Mouse (Mus musculus) kidney, postnatal 36 days (tissue): ENCODE data around the gene Mylip.
A peak's percentile ranks its signal among the peaks of the same experiment; 100 is the strongest.

ENCODE experiments used
- DNase-seq, 2 experiments: peaks; one replicate each; pipeline ENCODE4 v3.0.0; 2021 to 2022; ENCODE audit warnings: mixed read lengths in 2 of 2

The Mylip gene

GRCm38 (mm10) chr13:45389448-45390311 is at the start of gene Mylip:
TSS of gene Mylip (plus strand) at chr13:45389742.
- peak; percentile 99 to 100 for DNase-seq

GRCm38 (mm10) chr13:45341991-45342390 is 47.6 kb upstream of the Mylip start:
- DNase-seq, result no peak

- no peak for DNase-seq
Measured at GRCm38 (mm10) chr13:45343541-45343940, 46.0 kb upstream of the Mylip start.

- no peak for DNase-seq
Measured at GRCm38 (mm10) chr13:45343966-45344365, 45.6 kb upstream of the Mylip start.

GRCm38 (mm10) chr13:45345471-45346159 is 43.9 kb upstream of the Mylip start:
- peak; percentile 30 to 41 for DNase-seq

- DNase-seq, result no peak
Measured at GRCm38 (mm10) chr13:45351483-45351882, 38.1 kb upstream of the Mylip start.

- DNase-seq, result no peak
Measured at GRCm38 (mm10) chr13:45354824-45355223, 34.7 kb upstream of the Mylip start.

GRCm38 (mm10) chr13:45358208-45358607 is 31.3 kb upstream of the Mylip start:
- no peak for DNase-seq

- DNase-seq, result no peak
Measured at GRCm38 (mm10) chr13:45358676-45359323, 30.7 kb upstream of the Mylip start.

GRCm38 (mm10) chr13:45365788-45366187 is 23.8 kb upstream of the Mylip start:
- DNase-seq, result no peak

GRCm38 (mm10) chr13:45371673-45372072 is 17.9 kb upstream of the Mylip start:
- peak in 1 of 2 experiments; percentile 31 for DNase-seq

GRCm38 (mm10) chr13:45372456-45372855 is 17.1 kb upstream of the Mylip start:
- DNase-seq, result no peak

GRCm38 (mm10) chr13:45374846-45375245 is 14.7 kb upstream of the Mylip start:
- no peak for DNase-seq

GRCm38 (mm10) chr13:45382208-45382607 is 7.3 kb upstream of the Mylip start:
- no peak for DNase-seq

GRCm38 (mm10) chr13:45384636-45385035 is 4.9 kb upstream of the Mylip start:
- DNase-seq, result no peak

GRCm38 (mm10) chr13:45385521-45385920 is 4.0 kb upstream of the Mylip start:
- no peak for DNase-seq

- no peak for DNase-seq
Measured at GRCm38 (mm10) chr13:45386253-45386652, 3.3 kb upstream of the Mylip start.

- DNase-seq, result no peak
Measured at GRCm38 (mm10) chr13:45387231-45387630, 2.3 kb upstream of the Mylip start.

- DNase-seq, result no peak
Measured at GRCm38 (mm10) chr13:45388254-45388805, 1.2 kb upstream of the Mylip start.

- DNase-seq, result no peak
Measured at GRCm38 (mm10) chr13:45388889-45389288, 653 bp upstream of the Mylip start.

- DNase-seq, result peak; percentile 52 to 78
Measured at GRCm38 (mm10) chr13:45390312-45390961, 895 bp downstream of the Mylip start.
